Mouse (Mus musculus) layer of hippocampus, adult 8-10 months (tissue): Measurements from ENCODE around the gene Tbc1d22b. TPM values are rescaled to one million over a fixed set of nuclear protein-coding genes. Genes with fewer than 3 reads are reported as not detected.
"Not testable (repeated sequence)": the region's sequence is repeated elsewhere in the genome, so short reads cannot be mapped to it uniquely, and the experiment has no call there.

ENCODE experiments used
- DNase-seq, 2 experiments: peaks; one replicate each; pipeline ENCODE4 v3.0.0; 2022; ENCODE audit warnings: low spot score in 2 of 2
- total RNA-seq, 4 experiments: library from RNA; stranded (reverse); gene quantifications; 2 replicates each; pipeline ENCODE4 v1.2.4; 2022

The Tbc1d22b gene
- total RNA-seq, 4 experiments from 2014 or later = 37.0 to 41.9 (median 37.9) TPM

- DNase-seq = peak in 1 of 2 experiments; percentile 36
These were observed 39.8 kb downstream of the Tbc1d22b start for GRCm38 (mm10) chr17:29589221-29589898.

- no peak for DNase-seq
These were observed 46.5 kb downstream of the Tbc1d22b start for GRCm38 (mm10) chr17:29595891-29596770.

GRCm38 (mm10) chr17:29596771-29597132, 47.2 kb downstream of the Tbc1d22b start:
- no peak for DNase-seq

GRCm38 (mm10) chr17:29599051-29599450, 49.5 kb downstream of the Tbc1d22b start:
- no peak for DNase-seq

- DNase-seq = no peak
These were observed 50.0 kb downstream of the Tbc1d22b start for GRCm38 (mm10) chr17:29599537-29599936.

GRCm38 (mm10) chr17:29601391-29601790, 51.8 kb downstream of the Tbc1d22b start:
- no peak for DNase-seq

- peak in 1 of 2 experiments; percentile 79 for DNase-seq
These were observed 53.7 kb downstream of the Tbc1d22b start for GRCm38 (mm10) chr17:29603283-29603682.

GRCm38 (mm10) chr17:29613453-29613852, 63.9 kb downstream of the Tbc1d22b start:
- not testable (repeated sequence) for DNase-seq

GRCm38 (mm10) chr17:29614115-29615023, 64.8 kb downstream of the Tbc1d22b start, which contains the start of the genes Rnf8 and Gm28043:
Gene Rnf8 (plus strand): TSS chr17:29614790.
Gene Gm28043 (plus strand): TSS chr17:29614876.
- peak; percentile 87 to 91 for DNase-seq

- DNase-seq = no peak
These were observed 65.5 kb downstream of the Tbc1d22b start for GRCm38 (mm10) chr17:29615024-29615551.

- DNase-seq = no peak
These were observed 66.0 kb downstream of the Tbc1d22b start for GRCm38 (mm10) chr17:29615616-29616015.

- no peak for DNase-seq
These were observed 69.6 kb downstream of the Tbc1d22b start for GRCm38 (mm10) chr17:29619231-29619630.

GRCm38 (mm10) chr17:29623488-29623887, 73.9 kb downstream of the Tbc1d22b start:
- DNase-seq = no peak

- no peak for DNase-seq
These were observed 77.7 kb downstream of the Tbc1d22b start for GRCm38 (mm10) chr17:29627285-29627684.

GRCm38 (mm10) chr17:29628946-29629345, 79.4 kb downstream of the Tbc1d22b start:
- DNase-seq = peak in 1 of 2 experiments; percentile 36

GRCm38 (mm10) chr17:29629620-29630019, 80.0 kb downstream of the Tbc1d22b start:
- DNase-seq = no peak

- no peak for DNase-seq
These were observed 82.7 kb downstream of the Tbc1d22b start for GRCm38 (mm10) chr17:29632312-29632711.

- DNase-seq = peak in 1 of 2 experiments; percentile 33
These were observed 85.9 kb downstream of the Tbc1d22b start for GRCm38 (mm10) chr17:29635492-29635891.

- DNase-seq = peak in 1 of 2 experiments; percentile 55
These were observed 86.5 kb downstream of the Tbc1d22b start for GRCm38 (mm10) chr17:29636118-29636517.

GRCm38 (mm10) chr17:29637377-29637776, 87.8 kb downstream of the Tbc1d22b start:
- no peak for DNase-seq

GRCm38 (mm10) chr17:29637895-29638294, 88.3 kb downstream of the Tbc1d22b start:
- no peak for DNase-seq
